Mouse (Mus musculus): ENCODE results near the gene Lypd9.
"Not testable (repeated sequence)": the region's sequence is repeated elsewhere in the genome, so short reads cannot be mapped to it uniquely, and the experiment has no call there.

The Lypd9 gene

GRCm38 (mm10) chr11:58452759-58453158 lies at the start of gene Lypd9:
Lypd9 (minus strand) TSS chr11:58452923.
- DNase-seq (ENCODE audit: low spot score): no peak

GRCm38 (mm10) chr11:58502472-58502871 lies 49.7 kb upstream of the Lypd9 start, which contains the start of gene Olfr331:
Olfr331 (minus strand) TSS chr11:58502572.
- DNase-seq (ENCODE audit: low spot score): not testable (repeated sequence)

- DNase-seq (ENCODE audit: low spot score): no peak
Measured at GRCm38 (mm10) chr11:58499290-58499689, 46.6 kb upstream of the Lypd9 start.

- DNase-seq (ENCODE audit: low spot score): no peak
Measured at GRCm38 (mm10) chr11:58498761-58499160, 46.0 kb upstream of the Lypd9 start.

GRCm38 (mm10) chr11:58492455-58492854 lies 39.7 kb upstream of the Lypd9 start, which contains the start of gene Olfr332:
Olfr332 (minus strand) TSS chr11:58492555.
- no peak for DNase-seq (ENCODE audit: low spot score)

DNA sequence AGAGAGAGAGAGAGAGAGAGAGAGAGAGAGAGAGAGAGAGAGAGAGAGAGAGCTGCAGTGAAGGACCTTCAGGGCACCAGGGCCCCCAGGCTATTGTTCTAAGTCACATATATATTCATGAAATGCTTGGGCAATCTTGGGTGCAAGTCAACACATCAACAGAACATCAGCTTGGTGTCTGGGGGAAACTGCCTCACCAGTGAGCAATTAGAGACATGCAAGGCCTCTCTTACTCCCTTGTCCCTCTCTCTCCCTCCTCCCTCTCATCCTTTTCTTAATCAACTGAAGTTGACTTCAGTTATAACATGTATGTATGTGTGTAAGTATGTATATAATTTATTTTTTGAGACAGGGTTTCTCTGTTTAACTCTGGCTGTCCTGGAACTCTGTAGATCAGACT lies 9.4 kb upstream of the Lypd9 start, which contains the start of gene Olfr30:
Gene Olfr30, minus strand, starts transcription at position 101 of the 400 bp plus-strand sequence.
- DNase-seq (ENCODE audit: low spot score): no peak

GRCm38 (mm10) chr11:58453592-58453991 lies 869 bp upstream of the Lypd9 start:
- DNase-seq (ENCODE audit: low spot score): no peak

- DNase-seq (ENCODE audit: low spot score): no peak
Measured at GRCm38 (mm10) chr11:58437866-58438265, 14.9 kb downstream of the Lypd9 start.

DNA sequence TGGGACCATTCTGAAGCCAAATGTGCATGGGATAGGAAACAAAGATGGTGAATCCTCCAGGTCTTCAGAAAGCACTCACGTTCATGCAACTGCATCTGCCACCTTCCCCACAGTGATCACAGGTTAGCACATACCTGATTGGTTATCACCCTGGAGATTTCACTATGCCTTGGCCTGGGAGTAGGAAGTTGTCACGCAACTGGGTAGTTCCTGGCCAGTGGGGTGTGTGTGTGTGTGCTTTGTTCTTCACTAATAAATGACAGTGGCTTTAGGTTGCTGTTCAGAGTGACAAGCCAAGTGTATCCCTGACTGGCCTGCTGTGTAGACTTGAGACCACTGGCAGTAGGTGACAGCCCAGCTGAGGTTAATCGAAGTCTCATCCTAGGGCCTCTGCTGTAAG lies 20.5 kb downstream of the Lypd9 start, which contains the start of gene Gm12253:
Gene Gm12253, plus strand, starts transcription at position 301 of the 400 bp plus-strand sequence.
- DNase-seq (ENCODE audit: low spot score): no peak

GRCm38 (mm10) chr11:58420815-58421214 lies 31.9 kb downstream of the Lypd9 start, which contains the start of gene 1810065E05Rik:
1810065E05Rik (plus strand) TSS chr11:58421111.
- no peak for DNase-seq (ENCODE audit: low spot score)

DNA sequence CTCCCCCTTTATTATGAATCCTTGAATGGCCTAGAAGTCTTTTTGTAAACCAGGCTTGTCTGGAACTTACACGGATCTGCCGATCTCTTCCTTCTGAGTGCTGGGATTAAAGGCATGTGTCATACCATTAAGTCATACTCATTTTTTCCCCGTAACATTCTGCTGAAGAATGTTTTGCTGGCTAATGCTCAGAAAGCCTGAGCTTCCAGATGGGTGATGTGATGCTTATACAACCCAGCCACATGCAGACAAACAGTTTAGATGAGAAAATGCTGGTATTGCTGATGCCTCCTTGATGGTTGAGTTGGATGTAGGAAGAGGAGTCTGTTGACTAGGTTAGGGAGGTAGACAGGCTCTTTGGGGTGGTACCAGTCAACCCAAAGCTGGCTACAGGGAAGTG lies 34.4 kb downstream of the Lypd9 start:
- no peak for DNase-seq (ENCODE audit: low spot score)

DNA sequence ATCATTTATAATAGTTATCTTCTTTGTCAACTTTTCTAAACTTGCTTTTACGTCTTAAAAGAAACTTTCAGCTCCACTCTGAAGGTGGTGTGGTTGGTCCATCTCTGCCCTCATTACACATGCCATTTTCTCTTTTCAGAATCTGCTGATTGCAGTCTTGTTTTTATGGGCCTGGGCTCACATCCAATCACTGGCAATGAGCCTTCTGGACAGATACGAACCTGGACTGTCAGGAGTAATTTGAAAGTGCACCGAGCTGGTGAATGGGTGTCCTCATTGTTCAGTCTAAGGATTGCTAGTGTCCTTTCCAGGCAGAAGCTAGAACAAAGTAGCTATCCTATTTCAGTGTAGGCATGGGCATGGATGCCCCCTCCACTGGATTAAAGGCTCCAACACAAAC lies 44.7 kb downstream of the Lypd9 start:
- no peak for DNase-seq (ENCODE audit: low spot score)

GRCm38 (mm10) chr11:58400655-58401054 lies 52.1 kb downstream of the Lypd9 start:
- no peak for DNase-seq (ENCODE audit: low spot score)

DNA sequence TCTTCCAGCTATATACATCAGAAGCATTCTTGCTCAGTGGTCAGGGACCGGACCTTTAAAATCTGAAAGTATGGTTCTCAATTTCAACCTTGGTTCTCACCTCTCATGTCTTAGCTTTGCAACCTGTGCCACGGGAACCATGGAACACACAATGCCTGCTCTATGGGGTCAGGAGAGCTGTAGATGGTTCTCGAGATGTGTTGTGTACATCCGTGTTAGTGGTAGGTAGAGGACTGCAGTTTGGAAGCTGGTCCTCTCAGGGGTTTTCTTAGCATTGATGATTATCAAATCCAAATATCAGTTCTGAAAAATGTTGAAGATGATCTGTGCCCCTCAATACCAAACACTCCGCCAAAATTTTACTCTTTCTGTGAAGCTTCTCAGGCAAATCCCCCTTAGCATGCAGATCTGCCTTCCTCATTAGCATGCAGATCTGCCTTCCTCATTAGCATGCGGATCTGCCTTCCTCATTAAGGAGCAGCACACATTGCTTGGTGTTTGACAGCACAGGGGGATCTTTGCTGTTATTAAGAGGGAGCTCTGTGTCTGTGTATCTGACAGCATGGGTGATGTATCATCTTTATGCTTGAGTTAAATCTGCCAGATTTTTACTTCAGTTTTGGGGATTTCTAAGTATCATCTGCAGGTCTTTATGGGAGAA lies 52.6 kb downstream of the Lypd9 start:
- no peak for DNase-seq (ENCODE audit: low spot score)
